Mouse (Mus musculus): ENCODE measurements at regions not wholly inside any gene's neighbourhood (a gene's known extent, or its start where the extent isn't known, plus 50 kb on each side); places are given as distances from the start of the nearest gene placed in this dataset.

GRCm38 (mm10) chr4:81178782-81179135 lies 263.9 kb downstream of the Mpdz start:
- DNase-seq, result peak; percentile 89 to 93

- no peak for DNase-seq
Observed at GRCm38 (mm10) chr4:81216123-81216522, 226.5 kb downstream of the Mpdz start.

- peak in 1 of 2 experiments; percentile 4 for DNase-seq
Observed at GRCm38 (mm10) chr4:81217979-81218378, 224.6 kb downstream of the Mpdz start.

GRCm38 (mm10) chr4:81222034-81222433 lies 220.6 kb downstream of the Mpdz start:
- no peak for DNase-seq

GRCm38 (mm10) chr4:81222468-81223175 lies 220.0 kb downstream of the Mpdz start:
- DNase-seq, result no peak
